Mouse (Mus musculus) liver, postnatal 0 days (tissue): ENCODE results near the gene Asb8. TPM values are rescaled to one million over a fixed set of nuclear protein-coding genes. Genes with fewer than 3 reads are reported as not detected.
A peak's percentile ranks its signal among the peaks of the same experiment; 100 is the strongest.

Experiments used
- ATAC-seq: fragments of 200-750 bp; cut with Nextera tagmentation; 2 replicates; pipeline ENCODE4 v1.8.0; 2017; ENCODE audit warnings: mild to moderate bottlenecking, moderate library complexity
- DNase-seq: peaks from one replicate; pipeline ENCODE4 v3.0.0-alpha.2; 2016
- H3K27ac ChIP-seq: fragments of 300-500 bp; sonication (generic); 2 replicates; pipeline ENCODE4 v1.5.1; 2014; ENCODE audit warnings: antibody characterized with exemption, moderate library complexity, mild to moderate bottlenecking, low read depth
- H3K27me3 ChIP-seq: fragments of 300-500 bp; sonication (generic); 2 replicates; pipeline ENCODE4 v1.6.1; 2014; ENCODE audit warnings: low read length, control low read depth, mixed read lengths; ENCODE audit not compliant: insufficient read depth
- H3K36me3 ChIP-seq: fragments of 300-500 bp; sonication (generic); replicated peaks from 2 replicates; pipeline ENCODE4 v1.6.1; 2014; ENCODE audit warnings: mild to moderate bottlenecking, control low read depth, low read length, moderate library complexity, mixed read lengths; ENCODE audit not compliant: insufficient read depth
- H3K4me1 ChIP-seq: fragments of 300-500 bp; sonication (generic); 2 replicates; pipeline ENCODE4 v1.6.1; 2014; ENCODE audit warnings: antibody characterized with exemption, mild to moderate bottlenecking, control low read depth; ENCODE audit not compliant: insufficient read depth
- H3K4me2 ChIP-seq: fragments of 300-500 bp; sonication (generic); 2 replicates; pipeline ENCODE4 v1.6.1; 2014; ENCODE audit warnings: low read depth, mild to moderate bottlenecking, low read length, moderate library complexity, mixed read lengths
- H3K4me3 ChIP-seq: fragments of 300-500 bp; sonication (generic); 2 replicates; pipeline ENCODE4 v1.5.1; 2014; ENCODE audit warnings: low read depth, low read length
- H3K9ac ChIP-seq: fragments of 300-500 bp; sonication (generic); replicated peaks from 2 replicates; pipeline ENCODE4 v1.6.1; 2014; ENCODE audit warnings: mild to moderate bottlenecking, moderate library complexity
- H3K9me3 ChIP-seq: fragments of 300-500 bp; sonication (generic); 2 replicates; pipeline ENCODE4 v1.6.1; 2016; ENCODE audit warnings: mild to moderate bottlenecking, control low read depth, low read length, mixed read lengths
- CTCF ChIP-seq: sonication (generic); IDR thresholded peaks from 2 replicates; pipeline ENCODE4 v1.5.1; 2016; ENCODE audit warnings: antibody characterized with exemption, low read depth
- EP300 ChIP-seq: IDR thresholded peaks from 2 replicates; pipeline ENCODE4 v1.6.1; 2016; ENCODE audit warnings: antibody characterized with exemption, low read depth, mild to moderate bottlenecking
- WGBS: fragments of 180-500 bp; shearing (Covaris S2); extraction: QIAGEN DNeasy Blood & Tissue Kit; methylation state at CpG from one replicate; pipeline ENCODE4 v1.1.7; 2014; ENCODE audit not compliant: insufficient replicate concordance; 5-methylcytosine and 5-hydroxymethylcytosine counted together
- polyA plus RNA-seq: library from polyadenylated mRNA; unstranded; fragments of >200 nt; fragmentation: Nextera tagmentation; extraction: Ambion mirVana; gene quantifications from 2 replicates; pipeline ENCODE4 v1.2.1, GENCODE M21; 2015

Gene Asb8
- polyA plus RNA-seq, 1 experiment from 2014 or later: 24.1 TPM

GRCm38 (mm10) chr15:98089421-98090183 is 75.8 kb downstream of the Asb8 start:
- Histone ChIP-seq H3K9ac (no peak overlapping the region), H3K36me3 (peaks cover 16% of the 10 kb centered on the region), H3K4me3 (no peak overlapping the region), H3K27ac (peak overlapping the region; percentile 4; the same call in 1 of the 2 replicates), H3K27me3 (no peaks in the 10 kb centered on the region), H3K4me2 (0 out of 2 replicates have a peak overlapping the region, but pooled peaks have one; percentile 0), H3K9me3 (no peaks in the 10 kb centered on the region), H3K4me1 (peaks cover 8% of the 10 kb centered on the region; the same call in 1 of the 2 replicates)
- WGBS: 55% methylated on average over 9 of the region's 9 CpGs
- peak; percentile 46 for DNase-seq
- ATAC-seq: no peak
- TF ChIP-seq CTCF: peak; percentile 70
- TF ChIP-seq EP300: no peak

DNA sequence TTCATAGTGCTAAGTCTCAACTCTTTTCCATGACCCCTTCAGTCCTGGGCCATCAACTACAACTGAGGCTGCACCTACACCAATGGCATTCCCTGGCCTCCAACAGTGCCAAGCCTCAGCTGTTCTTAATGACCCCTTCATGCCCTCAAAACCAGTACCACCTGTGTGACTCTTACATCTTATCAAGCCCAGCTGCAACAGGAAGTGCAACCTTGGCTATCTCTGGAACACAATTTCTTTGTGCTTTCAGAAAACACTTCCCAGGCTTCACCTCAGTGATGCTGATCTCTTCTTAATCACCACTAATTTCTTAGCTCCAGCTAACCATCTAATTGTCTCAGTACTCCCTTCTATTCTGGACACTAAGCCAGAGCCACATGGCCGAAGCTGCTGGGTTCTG is 76.5 kb downstream of the Asb8 start:
- no peaks in the 10 kb centered on the region for H3K9me3 ChIP-seq
- ATAC-seq (no peak), DNase-seq (no peak)
- no peak overlapping the region for H3K27ac ChIP-seq
- peaks cover 16% of the 10 kb centered on the region for H3K36me3 ChIP-seq
- peaks cover 6% of the 10 kb centered on the region; the same call in 1 of the 2 replicates for H3K4me1 ChIP-seq
- no peak overlapping the region for H3K4me3 ChIP-seq
- WGBS: 75% methylated on average over 1 of the region's 1 CpGs
- TF ChIP-seq CTCF (no peak), EP300 (no peak)
- H3K9ac ChIP-seq: no peak overlapping the region
- 0 out of 2 replicates have a peak overlapping the region, but pooled peaks have one; percentile 0 for H3K4me2 ChIP-seq
- H3K27me3 ChIP-seq: no peaks in the 10 kb centered on the region

Other genes starting within 250 kb of the Asb8 start
- 16.1 and 16.4 TPM in 2 replicates for gene Tmem106c, start 201.4 kb downstream of the Asb8 start, polyA plus RNA-seq
- 0.12 TPM in 1 of 2 replicates, not detected in the other for gene Col2a1, start 160.9 kb downstream of the Asb8 start, polyA plus RNA-seq
- gene Pfkm, start 73.0 kb downstream of the Asb8 start, polyA plus RNA-seq: 9.1 and 9.2 TPM in 2 replicates
- 4.7 and 6.7 TPM in 2 replicates for gene Senp1, start 71.9 kb downstream of the Asb8 start, polyA plus RNA-seq
- gene Ccdc184, start 1.5 kb upstream of the Asb8 start, polyA plus RNA-seq: not detected in 2 replicates
- gene Olfr288, start 29.9 kb upstream of the Asb8 start, polyA plus RNA-seq: not detected in 2 replicates
- gene Gm44579, start 55.4 kb upstream of the Asb8 start, polyA plus RNA-seq: not detected in 2 replicates
- gene Olfr287, start 55.4 kb upstream of the Asb8 start, polyA plus RNA-seq: not detected in 2 replicates
- gene Olfr286, start 68.8 kb upstream of the Asb8 start, polyA plus RNA-seq: not detected in 2 replicates
- gene H1fnt, start 91.7 kb upstream of the Asb8 start, polyA plus RNA-seq: not detected in 2 replicates
- 0.06 and 0.08 TPM in 2 replicates for gene Zfp641, start 130.5 kb upstream of the Asb8 start, polyA plus RNA-seq
- gene Olfr285, start 151.7 kb upstream of the Asb8 start, polyA plus RNA-seq: not detected in 2 replicates
- gene Olfr284, start 175.4 kb upstream of the Asb8 start, polyA plus RNA-seq: not detected in 2 replicates
- gene Olfr283, start 215.3 kb upstream of the Asb8 start, polyA plus RNA-seq: not detected in 2 replicates